Mouse (Mus musculus) heart, adult 8-10 months (tissue): ENCODE data around the gene Atp5mpl. TPM values are rescaled to one million over a fixed set of nuclear protein-coding genes. Genes with fewer than 3 reads are reported as not detected.
"Not testable (repeated sequence)": the region's sequence is repeated elsewhere in the genome, so short reads cannot be mapped to it uniquely, and the experiment has no call there.

Source experiments
- DNase-seq: peaks from one replicate; pipeline ENCODE4 v3.0.0; 2022; ENCODE audit warnings: low spot score
- total RNA-seq, 4 experiments: library from RNA; stranded (reverse); gene quantifications; 2 replicates each; pipeline ENCODE4 v1.2.4; 2022

Atp5mpl gene
- total RNA-seq, 4 experiments from 2014 or later = 1,302 to 1,352 (median 1,330) TPM

DNA sequence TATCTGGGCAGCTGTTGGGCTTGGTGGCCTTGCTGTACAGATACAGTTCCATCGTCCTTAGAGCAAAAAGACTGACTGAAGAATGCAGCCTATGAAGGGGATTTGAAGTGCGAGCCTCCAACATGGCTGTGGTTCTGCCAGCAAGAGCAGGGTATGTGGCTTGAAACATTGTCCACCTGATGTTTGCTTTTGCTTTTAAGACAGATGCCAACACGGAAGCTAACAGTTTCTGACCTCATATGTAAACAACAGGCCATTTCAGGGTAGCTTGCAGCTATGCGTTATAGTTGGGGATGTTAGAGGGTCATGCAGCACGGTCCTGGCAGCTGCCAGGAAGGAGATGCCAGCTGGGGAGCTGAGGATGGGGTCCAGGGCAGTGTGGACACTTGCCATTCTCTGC is 16.3 kb downstream of the Atp5mpl start:
- DNase-seq = no peak

DNA sequence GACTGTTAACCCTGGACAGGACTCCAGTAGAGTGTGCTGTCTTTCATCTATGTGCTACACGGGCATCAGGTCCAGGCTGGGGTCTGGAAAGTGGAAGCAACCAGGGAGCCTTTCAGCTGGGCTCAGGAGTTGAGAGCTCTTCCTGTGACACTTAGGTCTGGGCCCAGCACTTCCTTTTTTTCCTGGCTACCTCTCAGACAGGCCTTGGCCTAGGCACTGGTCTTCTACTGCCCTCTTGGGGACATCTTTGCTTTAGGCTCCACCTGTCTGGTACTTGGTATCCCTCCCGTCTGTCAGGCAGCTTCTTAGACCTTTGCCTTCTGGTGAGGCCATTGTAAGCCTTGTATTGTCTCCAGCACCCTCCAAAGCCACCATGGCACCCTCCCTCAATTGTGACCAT is 20.1 kb downstream of the Atp5mpl start:
- DNase-seq = peak; percentile 77

DNA sequence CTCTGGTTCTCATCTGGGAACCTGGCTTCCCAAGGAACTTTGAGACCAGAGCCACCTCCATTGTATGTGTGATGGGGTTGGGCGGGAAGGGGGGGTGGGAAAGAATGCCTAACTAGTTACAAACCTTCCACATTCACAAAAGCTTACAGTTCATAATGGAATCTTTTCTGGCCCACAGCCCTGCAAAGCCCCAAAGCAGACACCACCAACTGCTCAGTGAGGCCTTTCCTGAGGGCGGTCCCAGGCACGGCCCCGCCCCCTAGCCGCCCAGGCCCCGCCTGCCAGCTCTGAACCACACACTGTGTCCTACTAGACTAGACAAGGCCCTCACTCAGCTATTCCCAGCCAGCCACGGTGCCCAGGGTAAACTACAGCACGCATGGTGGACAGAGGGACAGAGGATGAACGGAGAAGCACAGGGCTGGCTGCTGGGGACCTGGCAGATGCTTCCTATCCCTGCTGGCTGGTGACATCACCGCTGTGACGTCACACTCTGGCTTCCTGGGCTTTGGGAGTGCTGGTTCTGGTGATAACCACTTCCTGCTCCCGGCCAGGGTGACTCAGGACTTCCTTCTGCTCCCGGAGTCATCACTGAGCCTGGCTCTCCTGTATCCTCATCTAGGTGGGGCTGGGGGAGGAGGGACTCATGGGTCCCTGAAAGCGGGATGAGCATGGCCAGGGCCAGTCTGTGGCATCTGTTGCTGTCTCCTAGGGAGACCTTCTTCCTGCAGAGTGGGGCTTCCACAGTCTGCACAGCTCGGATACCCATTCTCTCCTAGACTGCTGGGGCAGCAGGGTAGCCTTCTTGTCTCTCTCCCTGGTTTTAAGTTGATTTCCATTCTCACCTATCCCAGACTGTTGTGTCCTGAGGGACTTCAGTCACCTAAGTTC is 20.8 kb downstream of the Atp5mpl start:
- not testable (repeated sequence) for DNase-seq

DNA sequence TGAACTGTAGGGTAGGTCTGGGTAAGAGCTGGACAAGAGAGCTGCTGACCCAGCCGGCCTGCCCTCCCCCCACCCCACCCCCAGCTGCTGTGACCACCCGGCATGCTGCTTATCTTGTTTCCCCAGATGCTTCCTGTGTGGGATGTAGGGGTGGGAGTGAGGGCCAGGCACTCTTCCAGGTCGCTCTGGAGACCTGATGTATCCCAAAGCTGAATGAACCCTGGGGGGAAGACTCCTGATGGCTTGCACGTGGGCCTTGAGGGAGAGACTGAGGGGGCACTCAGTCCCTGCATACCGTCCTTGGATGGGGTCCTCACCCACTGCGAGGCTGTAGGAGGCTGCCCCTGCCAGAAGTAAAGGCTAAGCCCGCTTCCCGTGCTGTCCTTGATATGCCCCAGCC is 21.7 kb downstream of the Atp5mpl start:
- DNase-seq = peak; percentile 78

DNA sequence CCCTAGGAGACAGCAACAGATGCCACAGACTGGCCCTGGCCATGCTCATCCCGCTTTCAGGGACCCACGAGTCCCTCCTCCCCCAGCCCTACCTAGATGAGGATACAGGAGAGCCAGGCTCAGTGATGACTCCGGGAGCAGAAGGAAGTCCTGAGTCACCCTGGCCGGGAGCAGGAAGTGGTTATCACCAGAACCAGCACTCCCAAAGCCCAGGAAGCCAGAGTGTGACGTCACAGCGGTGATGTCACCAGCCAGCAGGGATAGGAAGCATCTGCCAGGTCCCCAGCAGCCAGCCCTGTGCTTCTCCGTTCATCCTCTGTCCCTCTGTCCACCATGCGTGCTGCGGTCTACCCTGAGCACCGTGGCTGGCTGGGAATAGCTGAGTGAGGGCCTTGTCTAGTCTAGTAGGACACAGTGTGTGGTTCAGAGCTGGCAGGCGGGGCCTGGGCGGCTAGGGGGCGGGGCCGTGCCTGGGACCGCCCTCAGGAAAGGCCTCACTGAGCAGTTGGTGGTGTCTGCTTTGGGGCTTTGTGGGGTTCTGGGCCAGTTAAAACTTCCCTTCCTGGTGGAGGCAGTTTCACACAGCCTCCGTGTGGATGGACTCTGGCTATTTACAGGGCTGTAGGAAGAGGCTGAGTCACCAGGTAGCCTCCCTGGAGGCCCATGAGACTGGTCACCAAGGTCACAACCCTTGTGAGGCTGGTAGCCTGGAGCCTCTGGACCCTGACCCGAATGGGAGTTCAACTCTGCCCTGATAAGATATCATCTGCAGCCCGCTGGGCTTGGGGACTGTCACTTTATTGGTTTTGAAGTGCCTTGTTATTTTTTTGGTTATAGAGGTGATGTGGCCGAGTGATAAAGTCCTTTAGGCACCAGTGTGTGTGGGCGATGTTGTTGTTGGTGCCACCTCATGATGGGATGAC is 22.5 kb downstream of the Atp5mpl start:
- DNase-seq = peak; percentile 38

DNA sequence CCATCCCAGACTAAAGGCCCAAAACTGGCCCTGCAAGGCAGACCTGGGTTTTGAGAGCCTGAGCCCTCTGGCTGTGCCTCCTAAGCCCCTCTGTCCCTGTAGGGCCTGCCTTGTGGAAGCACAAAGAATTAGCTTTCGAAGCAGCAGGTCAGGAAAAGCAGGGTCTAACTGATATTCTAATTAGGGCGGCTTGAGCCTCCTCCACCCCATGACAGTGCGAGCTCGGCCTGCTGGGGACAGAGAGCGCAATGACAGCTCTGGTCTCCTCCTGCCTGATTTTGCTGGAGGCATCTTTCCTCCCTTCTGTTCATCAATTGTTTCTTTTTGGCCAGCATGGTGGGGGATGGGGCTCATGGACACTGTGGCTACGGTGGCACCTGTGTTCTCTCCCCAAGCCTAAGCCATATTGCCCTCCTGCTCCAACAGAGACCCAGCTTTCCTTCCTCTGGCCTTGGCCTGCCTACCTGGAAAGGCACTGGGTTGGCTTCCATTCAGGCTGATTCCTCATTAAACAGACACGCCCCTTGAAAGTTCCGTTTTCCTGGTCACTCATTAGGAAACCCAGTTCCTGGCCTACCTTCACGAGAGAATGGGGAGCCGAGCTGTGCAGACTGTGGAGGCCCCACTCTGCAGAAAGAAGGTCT is 23.2 kb downstream of the Atp5mpl start:
- DNase-seq = peak; percentile 66

DNA sequence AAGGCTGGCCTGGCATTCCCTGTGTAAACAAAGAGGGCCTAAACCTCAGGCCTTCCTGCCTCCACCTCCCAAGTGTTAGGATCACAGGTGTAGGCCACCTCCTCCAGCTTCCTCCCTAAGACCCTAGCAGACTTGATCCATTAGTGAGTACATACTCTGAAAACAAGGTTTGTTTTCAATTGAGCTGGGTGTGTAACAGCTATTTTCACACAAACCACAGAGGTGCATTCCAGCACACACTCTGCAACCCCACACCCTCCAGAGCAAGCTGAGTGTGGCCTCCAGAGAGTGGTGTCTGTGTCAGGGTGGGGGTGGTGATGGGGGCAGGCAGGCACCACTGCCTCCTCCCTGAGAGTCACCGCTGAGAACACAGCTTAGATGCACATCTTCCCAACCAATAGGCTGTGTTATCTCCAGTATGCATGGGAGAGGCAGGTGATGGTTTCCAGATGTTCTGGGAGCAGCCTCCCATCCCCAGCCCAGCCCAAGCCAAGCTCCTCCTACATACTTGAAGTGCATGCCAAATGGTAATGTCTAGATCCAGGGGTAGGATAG is 28.1 kb downstream of the Atp5mpl start:
- no peak for DNase-seq

DNA sequence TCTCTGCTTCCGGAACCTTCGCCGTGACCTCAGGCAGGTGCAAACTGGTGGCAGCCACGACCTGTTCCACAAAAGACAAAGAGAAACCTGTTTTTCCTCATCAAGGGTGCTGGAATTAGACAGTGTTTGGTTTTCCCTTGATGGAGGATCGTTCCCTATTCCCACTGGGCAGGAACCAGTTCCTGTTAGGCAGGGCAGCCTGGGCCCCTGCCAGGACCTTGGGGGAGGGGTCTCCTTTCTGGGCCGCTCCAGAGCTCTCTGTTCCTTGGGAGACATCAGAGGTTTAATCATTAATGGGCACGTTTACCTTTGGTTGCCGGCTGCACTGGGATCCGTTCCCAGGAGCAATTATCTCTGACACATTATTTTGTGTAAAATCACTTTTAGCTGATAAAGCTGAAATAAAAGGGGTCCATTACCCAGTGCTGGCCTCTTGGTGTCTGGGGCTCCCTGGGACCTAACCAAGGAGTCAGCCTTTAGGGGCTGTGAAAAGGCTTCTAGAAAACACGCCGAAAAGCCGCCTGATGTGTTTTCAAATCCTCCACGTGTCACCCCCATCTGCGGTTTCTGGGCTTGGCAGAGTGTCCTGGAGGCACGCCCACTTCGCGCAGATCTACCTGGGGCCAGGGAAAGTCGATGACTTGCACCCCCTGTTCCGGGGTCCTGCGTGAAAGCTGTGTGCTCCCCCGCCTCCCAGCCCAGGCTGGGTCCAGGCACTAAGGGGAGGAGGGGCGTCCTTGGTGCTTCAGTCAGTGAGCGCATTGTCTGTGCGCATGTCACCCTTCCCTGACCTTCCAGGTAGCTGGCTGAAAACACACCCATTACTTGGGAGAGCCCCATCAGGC is 29.8 kb downstream of the Atp5mpl start:
- DNase-seq = no peak

DNA sequence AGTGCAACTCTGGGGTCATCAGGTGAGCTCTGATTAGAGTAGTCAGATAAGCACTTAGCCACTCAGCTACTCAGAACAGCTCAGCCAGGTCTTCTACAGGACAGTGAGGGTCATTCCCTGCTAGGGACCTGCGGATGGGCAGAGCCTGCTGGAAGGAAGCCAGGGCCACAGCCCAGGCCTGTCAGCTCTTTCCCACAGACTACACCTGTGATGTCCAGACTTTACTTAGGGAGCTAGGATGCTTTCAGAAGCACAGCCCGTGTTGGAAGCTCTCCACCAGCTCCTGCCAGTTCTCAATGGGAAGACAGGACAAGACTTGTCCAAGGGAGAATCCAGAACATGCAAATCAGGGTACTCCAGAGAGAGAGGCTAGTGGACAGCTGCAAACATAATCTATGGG is 32.8 kb downstream of the Atp5mpl start:
- DNase-seq = no peak

DNA sequence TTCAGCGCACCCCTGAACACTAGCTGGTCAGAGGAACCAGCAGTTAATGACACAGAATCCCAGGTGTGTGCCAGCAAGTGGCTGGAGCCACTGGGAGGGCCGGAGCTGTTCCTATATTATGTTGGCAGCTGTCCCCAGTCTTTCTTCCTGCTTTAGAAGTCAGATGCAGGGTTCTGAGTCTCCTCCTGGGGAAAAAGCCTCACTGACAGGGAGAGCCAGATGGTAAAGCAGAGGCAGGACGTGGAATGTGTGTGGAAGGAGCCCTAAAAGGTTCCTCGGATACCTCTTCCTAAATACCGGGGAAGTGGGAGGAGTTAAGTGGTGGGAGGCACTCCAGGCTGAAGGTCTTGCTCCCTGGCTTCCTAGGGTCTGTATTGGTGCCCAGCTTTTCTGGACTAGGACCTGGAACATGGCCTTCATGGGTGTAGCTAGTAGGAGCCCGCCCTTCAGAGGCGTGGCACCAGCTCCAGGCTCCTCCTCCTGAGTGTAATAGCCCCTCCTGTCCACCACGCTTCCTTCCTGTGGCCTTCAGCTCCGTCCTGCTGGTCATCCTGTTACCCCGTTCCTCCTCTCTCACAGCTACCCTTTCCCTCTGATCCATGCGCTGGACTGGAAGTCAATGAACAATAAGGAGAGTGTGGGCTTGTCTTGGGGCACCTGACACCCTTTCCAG is 33.6 kb downstream of the Atp5mpl start:
- no peak for DNase-seq

DNA sequence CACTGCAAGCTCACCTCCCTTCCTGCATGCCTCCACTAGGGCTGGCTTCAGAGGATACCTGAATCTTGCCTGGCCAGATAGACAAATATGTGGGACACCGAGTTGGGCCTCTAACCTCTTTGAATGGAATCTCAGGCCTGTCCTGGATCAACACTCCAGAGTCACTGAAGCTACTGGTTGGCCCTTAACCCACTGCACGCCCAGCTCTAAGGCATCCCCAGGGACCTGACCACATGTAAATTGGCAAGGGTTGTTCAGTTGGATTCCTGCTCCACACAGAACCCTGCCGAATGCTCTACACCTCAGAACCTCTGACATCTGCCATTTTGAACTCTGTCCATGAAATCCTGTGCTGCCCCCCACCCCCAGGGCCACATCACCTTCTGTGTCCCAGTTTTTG is 34.3 kb downstream of the Atp5mpl start:
- DNase-seq = no peak

DNA sequence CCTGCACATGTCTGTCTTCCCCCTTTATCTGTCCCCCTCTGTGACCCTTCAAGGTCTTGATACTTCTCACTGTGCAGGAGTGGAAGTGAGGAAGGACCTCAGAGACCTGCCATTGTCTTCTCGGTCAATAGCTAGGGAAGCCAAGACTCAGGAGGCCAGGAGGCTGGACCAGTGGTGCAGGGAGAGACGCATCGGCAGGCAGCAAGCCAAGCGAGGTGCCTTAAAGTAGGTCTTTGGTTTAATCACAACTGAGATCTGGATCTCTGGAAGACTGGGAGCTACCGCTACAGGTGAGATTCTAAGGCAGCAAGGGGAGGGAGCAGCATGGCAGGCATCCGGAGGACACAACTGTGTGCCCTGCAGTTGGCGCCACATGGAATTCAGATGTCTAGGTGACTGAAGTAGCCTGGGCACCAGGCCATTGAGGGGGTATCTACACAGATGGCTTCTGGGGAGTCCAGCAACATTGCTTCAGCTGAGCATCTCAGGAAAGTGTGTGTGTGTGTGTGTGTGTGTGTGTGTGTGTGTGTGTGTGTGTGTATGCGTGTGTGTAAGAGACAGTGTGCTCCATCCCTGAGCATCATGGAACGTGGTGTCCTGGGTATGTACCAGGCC is 35.3 kb downstream of the Atp5mpl start:
- no peak for DNase-seq

DNA sequence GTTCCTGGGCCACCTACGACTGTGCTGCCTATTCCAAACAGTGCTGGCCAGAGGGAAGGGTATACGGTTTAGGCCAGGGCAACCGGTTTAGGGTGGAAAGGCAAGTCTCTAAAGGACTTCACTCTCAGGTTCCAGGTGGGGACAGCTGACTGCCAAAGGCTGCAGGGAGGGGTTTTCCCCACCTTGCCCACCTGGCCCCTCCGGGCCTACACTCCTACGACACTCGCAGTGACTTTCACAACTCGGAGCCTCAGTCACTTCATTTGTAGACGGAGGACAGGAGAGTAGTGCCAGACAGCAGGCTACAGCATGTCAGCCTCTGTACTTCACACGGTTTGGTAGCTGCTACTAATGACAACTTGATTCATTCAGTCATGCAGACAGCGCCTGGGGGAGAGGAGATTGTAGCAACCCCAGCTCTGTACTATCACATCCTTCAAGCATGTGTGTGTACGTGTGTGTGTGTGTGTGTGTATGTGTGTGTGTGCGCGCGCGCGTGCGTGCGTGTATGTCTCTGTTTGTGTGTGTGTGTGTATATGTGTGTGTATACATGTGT is 38.3 kb downstream of the Atp5mpl start:
- DNase-seq = no peak

DNA sequence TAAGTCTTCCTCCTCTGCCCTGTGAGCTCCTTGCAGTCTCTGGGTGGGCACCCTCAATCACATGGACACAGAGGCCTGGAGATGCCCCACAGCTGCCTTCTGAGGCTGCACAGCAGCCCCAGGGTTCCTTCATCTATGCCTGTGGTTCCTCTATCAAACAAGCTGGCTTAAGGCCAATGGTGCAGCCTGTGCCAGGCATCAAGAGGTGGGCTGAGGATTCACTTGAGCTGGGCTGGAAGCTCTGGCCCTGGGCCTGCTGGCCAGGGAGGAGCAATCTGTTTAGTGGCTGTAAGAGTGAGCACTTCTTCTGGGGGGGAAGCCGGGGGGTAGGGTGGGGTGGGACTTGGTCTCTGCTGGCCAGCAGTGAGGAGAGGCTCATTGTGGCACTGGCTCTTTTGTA is 39.4 kb downstream of the Atp5mpl start:
- DNase-seq = no peak

DNA sequence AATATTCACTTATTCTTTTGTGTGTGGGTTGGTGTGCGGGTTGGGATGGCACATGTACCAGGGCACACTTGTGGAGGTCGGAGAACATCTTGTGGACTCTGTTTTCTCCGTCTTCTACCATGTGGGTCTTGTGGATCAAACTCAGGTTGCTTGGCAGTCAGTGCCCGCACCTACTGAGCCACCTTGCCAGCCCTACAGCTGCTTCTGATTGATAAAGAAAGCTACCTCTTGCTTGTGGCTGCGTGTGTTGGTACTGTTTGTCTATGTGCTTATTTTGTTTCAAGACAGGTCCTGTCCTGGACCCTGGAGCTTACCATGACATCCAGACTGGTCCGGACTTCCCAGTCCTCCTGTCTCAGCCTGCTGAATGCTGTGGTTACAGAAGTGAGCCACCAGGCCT is 43.7 kb downstream of the Atp5mpl start:
- no peak for DNase-seq

DNA sequence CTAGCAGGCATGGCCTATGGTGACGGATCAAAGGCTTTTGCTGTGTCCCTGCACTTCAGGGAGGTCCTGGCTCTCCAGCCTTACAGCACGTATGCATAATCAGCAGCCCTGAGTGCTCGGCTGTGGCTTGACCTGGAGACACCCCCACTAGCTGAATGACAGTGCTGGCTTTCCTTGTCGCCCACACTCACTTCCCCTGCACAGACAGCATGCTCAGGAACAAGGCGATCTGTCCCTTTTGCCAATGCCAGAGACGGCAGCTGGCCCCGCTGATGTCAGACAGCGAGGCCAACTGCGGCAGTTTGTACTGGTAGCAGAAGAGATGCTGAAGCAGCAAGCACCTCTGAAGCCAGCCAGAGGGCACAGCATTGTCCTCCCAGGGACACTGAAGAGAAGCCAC is 46.7 kb downstream of the Atp5mpl start:
- DNase-seq = peak; percentile 31

DNA sequence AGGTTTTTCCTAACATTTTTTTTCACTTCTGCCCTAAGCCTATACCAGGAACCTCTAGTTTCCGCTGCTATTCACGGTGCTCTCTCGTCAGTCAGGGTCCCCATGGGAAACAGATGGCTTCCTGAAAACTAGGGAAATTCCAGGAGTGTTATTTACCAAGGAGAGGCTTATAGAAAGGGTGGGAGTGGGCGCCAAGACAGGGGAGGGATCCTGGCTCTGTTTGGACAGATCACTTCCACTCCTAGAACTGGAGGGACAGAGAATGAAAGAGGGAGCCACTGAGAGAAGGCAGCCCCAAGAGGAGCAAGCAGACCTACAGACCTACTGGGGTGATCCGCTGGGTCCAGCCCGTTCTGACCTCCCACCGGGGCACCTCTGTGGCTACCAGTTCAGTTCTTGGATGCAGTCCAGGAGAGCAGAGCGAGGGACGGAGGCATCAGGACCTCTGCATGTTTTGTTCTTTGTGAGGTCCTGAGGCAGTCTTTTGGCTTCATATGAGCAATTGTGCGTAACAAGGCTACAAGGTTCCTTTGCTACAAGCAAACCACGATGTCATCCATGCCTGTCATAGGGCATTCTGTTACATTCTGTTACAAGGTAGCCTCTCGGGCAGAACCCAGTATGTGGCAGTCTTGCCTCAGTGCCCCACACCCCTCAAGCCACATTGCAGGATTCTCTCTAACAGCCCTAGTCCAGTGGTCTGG is 50.1 kb downstream of the Atp5mpl start:
- DNase-seq = no peak

DNA sequence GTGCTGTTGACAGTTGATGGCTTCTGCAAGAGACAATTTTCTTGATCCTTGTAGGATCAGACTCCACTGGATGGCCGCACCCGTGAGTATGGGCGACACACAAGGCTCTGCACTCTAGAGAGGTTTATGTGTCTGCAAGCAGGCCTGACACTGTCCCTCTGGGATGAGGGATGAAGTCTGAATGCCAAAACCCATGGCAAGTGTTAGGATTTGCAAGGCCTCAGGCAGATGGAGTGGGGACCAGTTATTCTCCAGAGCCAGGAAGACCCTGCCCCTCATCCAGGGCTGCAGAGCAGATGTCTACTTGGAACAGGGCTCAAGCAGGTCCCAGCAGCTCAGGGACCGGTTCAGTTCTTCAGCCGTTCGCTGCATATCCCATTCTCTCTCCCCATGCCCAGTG is 51.0 kb downstream of the Atp5mpl start:
- DNase-seq = no peak

DNA sequence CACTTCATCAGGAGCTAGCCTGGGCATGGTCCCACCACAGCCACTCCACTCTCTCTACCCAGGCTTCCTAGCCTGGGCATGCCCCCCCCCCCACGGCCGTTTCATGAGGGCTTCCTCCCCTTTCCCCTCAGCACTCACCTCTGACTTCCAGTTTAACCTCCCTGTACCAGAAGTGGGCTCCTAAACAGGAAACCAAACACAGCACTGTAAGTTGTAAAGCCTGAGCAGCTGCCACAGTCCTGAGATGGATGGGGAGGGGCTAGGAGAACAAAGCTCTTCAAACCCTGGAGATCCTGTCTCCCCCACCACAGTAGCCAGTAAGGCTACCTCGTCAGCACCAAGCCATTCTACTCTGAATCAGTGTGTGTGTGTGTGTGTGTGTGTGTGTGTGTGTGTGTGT is 52.7 kb downstream of the Atp5mpl start:
- no peak for DNase-seq
